Mouse (Mus musculus): ENCODE data around the gene Cd200r1. TPM values are rescaled to one million over a fixed set of nuclear protein-coding genes. Genes with fewer than 3 reads are reported as not detected.

Gene Cd200r1
- polyA plus RNA-seq, 1 experiment = not detected

DNA sequence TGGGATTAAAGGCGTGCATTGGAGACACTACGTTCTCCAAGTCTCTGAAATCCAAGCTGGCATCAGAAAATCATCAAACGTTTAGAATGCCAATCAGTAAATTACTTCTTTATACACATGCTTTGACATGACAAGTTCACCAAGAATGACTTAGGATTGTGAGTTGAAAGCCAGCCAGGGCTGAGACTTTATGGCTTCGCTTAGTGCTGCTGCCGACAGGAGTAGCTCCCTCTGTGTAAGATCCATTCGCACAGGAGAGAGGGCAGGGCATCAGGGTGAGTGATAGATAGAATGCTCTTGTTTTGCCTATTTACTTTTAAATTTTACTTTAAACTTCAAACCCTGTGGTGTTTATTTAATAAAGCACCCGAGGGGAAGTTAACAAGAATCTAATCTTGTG lies 2.0 kb downstream of the Cd200r1 start:
- H3K4me3 ChIP-seq (ENCODE audit: insufficient read depth, poor library complexity, severe bottlenecking) = no peak overlapping the region
- no peaks in the 10 kb centered on the region for H3K27me3 ChIP-seq (ENCODE audit: control insufficient read depth, insufficient read depth, insufficient read length)
- no peaks in the 10 kb centered on the region for H3K79me3 ChIP-seq (ENCODE audit: low read depth)
- no peaks in the 10 kb centered on the region for H3K79me2 ChIP-seq (ENCODE audit: control insufficient read depth, insufficient read depth)
- no peaks in the 10 kb centered on the region for H3K36me3 ChIP-seq (ENCODE audit: control insufficient read depth, insufficient read depth)
- H3ac ChIP-seq (ENCODE audit: control insufficient read depth, insufficient read length, low read depth) = no peak overlapping the region
- no peak for TF ChIP-seq MYOD1 (IDR thresholded peaks at IDR 0.05; ENCODE audit: control insufficient read depth, insufficient read length, low read depth)
- TF ChIP-seq USF1 (IDR thresholded peaks at IDR 0.05; ENCODE audit: low read depth) = no peak
- TF ChIP-seq MAX (IDR thresholded peaks at IDR 0.05) = no peak
- no peak for TF ChIP-seq CEBPB (IDR thresholded peaks at IDR 0.05; ENCODE audit: low read depth)
- no peak for TF ChIP-seq CTCF (IDR thresholded peaks at IDR 0.05; ENCODE audit: control insufficient read depth, insufficient read depth, insufficient read length)
- no peak for TF ChIP-seq FOSL1 (IDR thresholded peaks at IDR 0.05; ENCODE audit: insufficient read depth, low read length, poor library complexity, severe bottlenecking)
- TF ChIP-seq MYOG (IDR thresholded peaks at IDR 0.05; ENCODE audit: control insufficient read depth, extremely low read depth, insufficient read length) = no peak

DNA sequence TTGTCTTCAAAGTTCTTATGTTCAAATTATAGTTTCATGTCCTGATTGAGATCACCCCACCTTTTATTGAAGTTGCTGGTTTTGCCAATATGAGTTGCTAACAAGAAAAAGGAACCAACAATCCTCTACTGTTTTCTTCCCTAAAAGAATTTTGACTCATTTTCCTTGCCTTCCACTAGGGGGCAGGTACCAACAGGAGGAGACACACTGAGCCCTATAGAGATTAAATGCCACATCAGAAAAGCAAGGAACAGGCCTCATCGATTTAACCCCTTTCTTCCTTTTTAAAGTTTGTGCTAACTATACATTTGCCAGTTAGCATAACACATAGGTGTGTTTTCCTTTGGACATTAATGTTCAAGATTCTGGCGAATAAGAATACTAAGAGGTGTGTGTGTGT lies 2.4 kb downstream of the Cd200r1 start:
- Histone ChIP-seq H3K27me3 (ENCODE audit: control insufficient read depth, insufficient read depth, insufficient read length) (no peaks in the 10 kb centered on the region), H3K36me3 (ENCODE audit: control insufficient read depth, insufficient read depth) (no peaks in the 10 kb centered on the region)
- TF ChIP-seq FOSL1 (IDR thresholded peaks at IDR 0.05; ENCODE audit: insufficient read depth, low read length, poor library complexity, severe bottlenecking) (no peak), MYOG (IDR thresholded peaks at IDR 0.05; ENCODE audit: control insufficient read depth, extremely low read depth, insufficient read length) (no peak), MYOD1 (IDR thresholded peaks at IDR 0.05; ENCODE audit: control insufficient read depth, insufficient read length, low read depth) (no peak), MAX (IDR thresholded peaks at IDR 0.05) (no peak), USF1 (IDR thresholded peaks at IDR 0.05; ENCODE audit: low read depth) (no peak), CTCF (IDR thresholded peaks at IDR 0.05; ENCODE audit: control insufficient read depth, insufficient read depth, insufficient read length) (no peak), CEBPB (IDR thresholded peaks at IDR 0.05; ENCODE audit: low read depth) (no peak)

DNA sequence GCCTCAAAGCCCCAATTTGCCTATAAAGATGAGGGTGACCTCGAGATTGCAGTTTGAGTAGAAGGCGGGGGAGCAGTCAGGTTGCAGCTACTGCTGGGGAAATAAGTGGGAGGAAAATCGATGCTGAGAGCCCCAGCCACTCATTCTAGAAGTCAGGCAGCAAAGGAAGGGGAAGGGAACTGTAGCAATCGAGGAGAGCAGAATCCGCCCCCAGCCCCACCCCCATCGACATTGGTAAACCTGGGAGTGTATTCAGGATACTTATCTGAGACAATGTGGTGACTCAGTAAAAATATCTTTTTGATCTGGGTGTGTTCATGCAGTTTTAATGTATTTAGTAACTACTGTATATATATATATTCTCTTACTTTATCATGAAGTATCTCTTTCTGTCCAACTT lies 7.0 kb downstream of the Cd200r1 start:
- Histone ChIP-seq H3K36me3 (ENCODE audit: control insufficient read depth, insufficient read depth) (no peaks in the 10 kb centered on the region), H3K79me2 (ENCODE audit: control insufficient read depth, insufficient read depth) (no peaks in the 10 kb centered on the region), H3K79me3 (ENCODE audit: low read depth) (no peaks in the 10 kb centered on the region), H3K27me3 (ENCODE audit: control insufficient read depth, insufficient read depth, insufficient read length) (no peaks in the 10 kb centered on the region), H3ac (ENCODE audit: control insufficient read depth, insufficient read length, low read depth) (no peak overlapping the region), H3K4me3 (ENCODE audit: insufficient read depth, poor library complexity, severe bottlenecking) (no peak overlapping the region)
- TF ChIP-seq MYOD1 (IDR thresholded peaks at IDR 0.05; ENCODE audit: control insufficient read depth, insufficient read length, low read depth) (no peak), USF1 (IDR thresholded peaks at IDR 0.05; ENCODE audit: low read depth) (no peak), MAX (IDR thresholded peaks at IDR 0.05) (no peak), CEBPB (IDR thresholded peaks at IDR 0.05; ENCODE audit: low read depth) (no peak), FOSL1 (IDR thresholded peaks at IDR 0.05; ENCODE audit: insufficient read depth, low read length, poor library complexity, severe bottlenecking) (no peak), MYOG (IDR thresholded peaks at IDR 0.05; ENCODE audit: control insufficient read depth, extremely low read depth, insufficient read length) (no peak), CTCF (IDR thresholded peaks at IDR 0.05; ENCODE audit: control insufficient read depth, insufficient read depth, insufficient read length) (no peak)

More for the DNA sequence above, 2.4 kb downstream of the Cd200r1 start:
- H3K79me3 ChIP-seq (ENCODE audit: low read depth) = no peaks in the 10 kb centered on the region
- H3K79me2 ChIP-seq (ENCODE audit: control insufficient read depth, insufficient read depth) = no peaks in the 10 kb centered on the region
- no peak overlapping the region for H3ac ChIP-seq (ENCODE audit: control insufficient read depth, insufficient read length, low read depth)
- no peak overlapping the region for H3K4me3 ChIP-seq (ENCODE audit: insufficient read depth, poor library complexity, severe bottlenecking)

DNA sequence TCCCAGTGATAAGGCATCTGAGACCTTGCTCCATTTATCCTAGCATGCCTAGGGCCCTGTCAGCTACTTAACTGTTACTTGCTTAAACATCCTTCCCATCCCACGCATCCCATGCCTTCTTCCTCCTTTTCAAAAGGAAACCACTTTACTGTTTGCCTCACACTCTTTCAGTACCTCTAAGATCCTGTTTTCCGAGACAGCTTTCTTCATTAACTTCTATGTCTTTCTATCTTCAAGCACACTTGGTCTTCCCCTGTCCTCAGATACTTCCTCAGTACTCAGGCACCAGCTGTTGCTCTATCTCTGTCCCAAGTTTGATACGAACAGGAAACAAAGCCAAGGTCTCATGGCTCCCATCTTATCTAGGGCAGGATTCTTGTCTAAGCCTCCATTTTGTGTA lies 8.1 kb downstream of the Cd200r1 start:
- H3K79me2 ChIP-seq (ENCODE audit: control insufficient read depth, insufficient read depth) = no peaks in the 10 kb centered on the region
- TF ChIP-seq MAX (IDR thresholded peaks at IDR 0.05) (no peak), MYOG (IDR thresholded peaks at IDR 0.05; ENCODE audit: control insufficient read depth, extremely low read depth, insufficient read length) (no peak), CEBPB (IDR thresholded peaks at IDR 0.05; ENCODE audit: low read depth) (no peak), FOSL1 (IDR thresholded peaks at IDR 0.05; ENCODE audit: insufficient read depth, low read length, poor library complexity, severe bottlenecking) (no peak), CTCF (IDR thresholded peaks at IDR 0.05; ENCODE audit: control insufficient read depth, insufficient read depth, insufficient read length) (no peak), MYOD1 (IDR thresholded peaks at IDR 0.05; ENCODE audit: control insufficient read depth, insufficient read length, low read depth) (no peak), USF1 (IDR thresholded peaks at IDR 0.05; ENCODE audit: low read depth) (no peak)
- H3K4me3 ChIP-seq (ENCODE audit: insufficient read depth, poor library complexity, severe bottlenecking) = no peak overlapping the region

DNA sequence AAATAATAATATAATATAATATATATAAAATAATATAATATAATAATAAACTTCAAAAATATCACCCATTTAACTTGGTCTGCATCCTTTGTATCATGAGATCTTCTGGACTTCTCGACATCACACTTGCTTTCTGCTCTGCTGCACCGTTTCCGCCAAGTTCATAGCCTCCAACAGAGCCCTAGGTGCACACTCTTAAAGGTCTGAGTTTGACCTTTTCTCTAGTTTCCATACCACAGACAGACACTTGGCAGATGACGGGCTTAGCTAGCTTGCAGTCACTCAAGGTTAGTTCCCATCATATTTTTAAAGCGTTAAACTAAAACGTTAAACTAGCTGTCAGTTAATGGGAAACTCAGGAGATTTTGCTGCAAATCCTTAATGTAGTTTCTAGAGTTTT lies 8.7 kb downstream of the Cd200r1 start:
- Histone ChIP-seq H3K79me2 (ENCODE audit: control insufficient read depth, insufficient read depth) (no peaks in the 10 kb centered on the region), H3ac (ENCODE audit: control insufficient read depth, insufficient read length, low read depth) (no peak overlapping the region), H3K27me3 (ENCODE audit: control insufficient read depth, insufficient read depth, insufficient read length) (no peaks in the 10 kb centered on the region), H3K36me3 (ENCODE audit: control insufficient read depth, insufficient read depth) (no peaks in the 10 kb centered on the region), H3K4me3 (ENCODE audit: insufficient read depth, poor library complexity, severe bottlenecking) (no peak overlapping the region), H3K79me3 (ENCODE audit: low read depth) (no peaks in the 10 kb centered on the region)
- TF ChIP-seq MYOD1 (IDR thresholded peaks at IDR 0.05; ENCODE audit: control insufficient read depth, insufficient read length, low read depth) = no peak
- no peak for TF ChIP-seq CTCF (IDR thresholded peaks at IDR 0.05; ENCODE audit: control insufficient read depth, insufficient read depth, insufficient read length)
- TF ChIP-seq CEBPB (IDR thresholded peaks at IDR 0.05; ENCODE audit: low read depth) = no peak
- no peak for TF ChIP-seq MAX (IDR thresholded peaks at IDR 0.05)
- no peak for TF ChIP-seq MYOG (IDR thresholded peaks at IDR 0.05; ENCODE audit: control insufficient read depth, extremely low read depth, insufficient read length)
- no peak for TF ChIP-seq FOSL1 (IDR thresholded peaks at IDR 0.05; ENCODE audit: insufficient read depth, low read length, poor library complexity, severe bottlenecking)
- no peak for TF ChIP-seq USF1 (IDR thresholded peaks at IDR 0.05; ENCODE audit: low read depth)

More for the DNA sequence above, 8.1 kb downstream of the Cd200r1 start:
- H3ac ChIP-seq (ENCODE audit: control insufficient read depth, insufficient read length, low read depth) = no peak overlapping the region
- no peaks in the 10 kb centered on the region for H3K79me3 ChIP-seq (ENCODE audit: low read depth)
- no peaks in the 10 kb centered on the region for H3K27me3 ChIP-seq (ENCODE audit: control insufficient read depth, insufficient read depth, insufficient read length)
- H3K36me3 ChIP-seq (ENCODE audit: control insufficient read depth, insufficient read depth) = no peaks in the 10 kb centered on the region

Data from C2C12 (cell line).